ENCODE assay signal across 8 mouse cellular contexts in the genomic region with DNA sequence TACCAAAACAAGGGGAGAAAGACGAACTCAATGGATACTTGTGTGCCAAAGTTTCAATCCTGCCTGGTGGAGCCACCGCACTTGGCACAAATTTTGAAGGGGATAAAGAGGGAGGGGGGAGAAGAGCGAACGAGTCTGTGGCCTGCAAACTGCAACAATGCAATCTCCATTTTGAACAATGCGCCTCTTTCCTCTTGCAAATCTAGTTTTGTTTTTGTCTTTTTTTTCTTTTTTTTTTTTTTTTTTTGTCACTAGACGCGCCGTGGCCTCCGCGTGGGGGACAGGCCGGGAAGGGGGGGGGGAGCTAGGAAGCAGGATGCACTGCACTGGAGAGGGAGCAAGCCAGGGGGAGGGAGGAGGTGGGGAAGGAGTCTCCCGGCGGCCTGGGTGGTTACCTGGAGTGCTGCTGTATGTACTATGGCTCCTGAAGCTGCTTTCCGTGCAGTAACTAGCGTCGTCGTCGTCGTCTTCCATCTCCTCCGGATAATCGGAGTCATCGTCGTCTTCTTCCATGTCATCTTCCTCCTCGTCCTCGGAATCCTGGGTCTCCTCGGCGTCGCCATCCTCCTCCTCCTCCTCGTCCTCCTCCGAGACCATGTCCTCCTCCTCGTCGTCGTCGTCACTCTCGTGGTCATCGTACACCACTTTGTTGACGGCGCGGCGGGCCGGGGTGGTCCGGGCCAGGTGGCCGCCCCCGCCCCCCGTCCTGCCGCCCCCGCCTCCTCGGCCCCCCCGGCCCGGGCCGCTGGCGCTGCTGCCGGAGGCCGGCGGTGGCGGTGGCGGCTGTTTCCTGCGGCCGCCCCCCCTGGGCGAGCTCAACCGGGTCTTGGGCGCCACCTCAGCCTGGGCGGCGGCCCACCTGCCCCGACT. TPM values are rescaled to one million over a fixed set of nuclear protein-coding genes. Genes with fewer than 3 reads are reported as not detected.
DNase-seq lines count a peak whose midpoint lies in the region; ATAC-seq and TF ChIP-seq lines count a peak whose summit lies in the region.

No protein-coding gene starts in this region.

- no peaks in the 10 kb centered on the region for H3K36me3 ChIP-seq in embryonic facial prominence, embryonic 11.5 days (replicated peaks; ENCODE audit: control insufficient read depth, insufficient read depth, low read depth, low read length)
- no peaks in the 10 kb centered on the region for H3K36me3 ChIP-seq in kidney, adult 2 months (ENCODE audit: control insufficient read depth, insufficient read depth, low read length)
- no peaks in the 10 kb centered on the region for H3K36me3 ChIP-seq in liver, adult 2 months (ENCODE audit: control insufficient read depth, insufficient read depth, low read length)

- TF ChIP-seq POLR2A in kidney, adult 2 months (IDR thresholded peaks at IDR 0.05; ENCODE audit: low read depth, low read length): peak; percentile 27
- TF ChIP-seq POLR2A in liver, adult 2 months (IDR thresholded peaks at IDR 0.05; ENCODE audit: extremely low read depth, insufficient read depth, low read length): no peak

- peak; percentile 60 for ATAC-seq in embryonic facial prominence, embryonic 11.5 days (replicated peaks; ENCODE audit: insufficient number of reproducible peaks, low FRiP score, low TSS enrichment, low read depth)
- peak; percentile 57 for ATAC-seq in monocyte, adult 5-6 weeks (replicated peaks; ENCODE audit: insufficient number of reproducible peaks, low FRiP score, low TSS enrichment, poor library complexity, severe bottlenecking)

- H3K27me3 ChIP-seq in embryonic facial prominence, embryonic 11.5 days (ENCODE audit: control insufficient read depth, insufficient read depth, low read length): no peaks in the 10 kb centered on the region
- no peaks in the 10 kb centered on the region for H3K27me3 ChIP-seq in kidney, adult 2 months (replicated peaks; ENCODE audit: control insufficient read depth, insufficient read depth, low read length)
- H3K27me3 ChIP-seq in liver, adult 2 months (ENCODE audit: control insufficient read depth, insufficient read depth, low read length): no peaks in the 10 kb centered on the region

- no peak for TF ChIP-seq CTCF in kidney, adult 2 months (conservative IDR thresholded peaks at IDR 0.05; ENCODE audit: insufficient read depth, insufficient read length, low read depth, low read length)
- 0 out of 2 replicates have a peak, but pooled peaks have one; percentile 0 for TF ChIP-seq CTCF in liver, adult 2 months (IDR thresholded peaks at IDR 0.05; ENCODE audit: low read depth, low read length)

- H3K9ac ChIP-seq in embryonic facial prominence, embryonic 11.5 days (replicated peaks; ENCODE audit: low read length): peak overlapping the region; percentile 98
- peak overlapping the region; percentile 66 for H3K9ac ChIP-seq in liver, adult 2 months (ENCODE audit: low read depth, low read length)

- H3K4me3 ChIP-seq in embryonic facial prominence, embryonic 11.5 days (ENCODE audit: low read depth, low read length): peak overlapping the region; percentile 93
- H3K4me3 ChIP-seq in kidney, adult 2 months (ENCODE audit: insufficient read depth, low read depth, low read length): peak overlapping the region; percentile 93
- H3K4me3 ChIP-seq in liver, adult 2 months (ENCODE audit: insufficient read depth, low read depth, low read length): peak overlapping the region; percentile 64

- no peaks in the 10 kb centered on the region for H3K4me1 ChIP-seq in embryonic facial prominence, embryonic 11.5 days (ENCODE audit: control insufficient read depth, insufficient read depth, low read length)
- peaks cover 4% of the 10 kb centered on the region; the same call in 1 of the 2 replicates for H3K4me1 ChIP-seq in kidney, adult 2 months (ENCODE audit: control insufficient read depth, insufficient read depth, low read length)
- H3K4me1 ChIP-seq in liver, adult 2 months (ENCODE audit: control insufficient read depth, insufficient read depth, low read length): peaks cover 5% of the 10 kb centered on the region

- no peaks in the 10 kb centered on the region for H3K9me3 ChIP-seq in embryonic facial prominence, embryonic 11.5 days (replicated peaks; ENCODE audit: control insufficient read depth, low read length)

- peak overlapping the region; percentile 95 for H3K27ac ChIP-seq in embryonic facial prominence, embryonic 11.5 days (replicated peaks; ENCODE audit: low read depth, low read length)
- peak overlapping the region; percentile 84 for H3K27ac ChIP-seq in kidney, adult 2 months (ENCODE audit: insufficient read depth, low read depth, low read length)
- peak overlapping the region; percentile 25 for H3K27ac ChIP-seq in liver, adult 2 months (replicated peaks; ENCODE audit: insufficient read depth, low read depth, low read length)

- WGBS in embryonic facial prominence, embryonic 11.5 days: under 1% methylated on average over 41 of the region's 65 CpGs
- WGBS in kidney, adult 2 months: 2% methylated on average over 44 of the region's 65 CpGs
- 1% methylated on average over 46 of the region's 65 CpGs for WGBS in liver, adult 2 months

- H3K79me2 ChIP-seq in liver, adult 2 months (ENCODE audit: control insufficient read depth, insufficient read depth, low read length): peaks cover 6% of the 10 kb centered on the region; the same call in 1 of the 2 replicates

- H3K4me2 ChIP-seq in embryonic facial prominence, embryonic 11.5 days (ENCODE audit: low read depth, low read length): peak overlapping the region; percentile 78

- DNase-seq in 3134 (ENCODE audit: extremely low read depth, insufficient read length, low spot score): peak; percentile 80
- DNase-seq in adrenal gland, postnatal 10 days: peak; percentile 77
- peak; percentile 65 for DNase-seq in embryonic facial prominence, embryonic 11.5 days (ENCODE audit: low spot score)
- peak; percentile 78 for DNase-seq in heart, adult 18-20 months
- DNase-seq in kidney, adult 2 months: peak; percentile 81
- peak; percentile 35 for DNase-seq in liver, adult 2 months (ENCODE audit: extremely low read depth, low read depth, low spot score)
- DNase-seq in spleen, postnatal 4 days (ENCODE audit: low spot score in 2 of 2): peak; percentile 57 to 82

RNA-seq across cellular contexts. Expression of gene Bptf, which starts 0.8 kb away (rescaled TPM):
- 10 to 100 TPM; 33.6 to 42.5 TPM for total RNA-seq in adrenal gland, postnatal 10 days (2021)
- polyA plus RNA-seq in embryonic facial prominence, embryonic 11.5 days (2014; fragmentation: Nextera tagmentation; extraction: Ambion mirVana): 32.1 and 33.4 TPM in 2 replicates
- total RNA-seq in heart, adult 18-20 months (2021): 10 to 100 TPM; 27.9 to 31.3 TPM
- 15.9 and 16.7 TPM in 2 replicates for polyA plus RNA-seq in kidney, adult 2 months (2012; rRNA removed)
- 15.0 and 16.2 TPM in 2 replicates for total RNA-seq in liver, adult 2 months (2014; rRNA removed)
- 5.6 and 7.6 TPM in 2 replicates for polyA plus RNA-seq in liver, adult 2 months (2012; rRNA removed)
- 55.9 to 115 TPM (median 57.5 TPM) in 3 replicates for total RNA-seq in monocyte, adult 5-6 weeks (2017)

RNA-seq across cellular contexts. Expression of gene Nol11, which starts 58.1 kb away (rescaled TPM):
- total RNA-seq in adrenal gland, postnatal 10 days (2021): 10 to 100 TPM; 21.1 to 21.8 TPM
- 77.4 and 79.3 TPM in 2 replicates for polyA plus RNA-seq in embryonic facial prominence, embryonic 11.5 days (2014; fragmentation: Nextera tagmentation; extraction: Ambion mirVana)
- 10 to 100 TPM; 17.8 to 18.5 TPM for total RNA-seq in heart, adult 18-20 months (2021)
- polyA plus RNA-seq in kidney, adult 2 months (2012; rRNA removed): 7.1 and 7.7 TPM in 2 replicates
- total RNA-seq in liver, adult 2 months (2014; rRNA removed): 9.0 and 10.1 TPM in 2 replicates
- 4.1 and 4.6 TPM in 2 replicates for polyA plus RNA-seq in liver, adult 2 months (2012; rRNA removed)
- 25.2 to 32.3 TPM (median 26.5 TPM) in 3 replicates for total RNA-seq in monocyte, adult 5-6 weeks (2017)

Comparison
In these comparisons a context has a peak if more than half of its experiments do, and no peak if none do; other contexts are left out.
1. Peak in every context shown above with its lines: DNase-seq, ATAC-seq, H3K4me3 ChIP-seq and H3K27ac ChIP-seq.
2. H3K27ac ChIP-seq: peak in every context shown above with its lines; median percentile 95 in embryonic facial prominence, embryonic 11.5 days; 84 in kidney, adult 2 months; 25 in liver, adult 2 months.